Mouse (Mus musculus) CH12.LX (cell line): ENCODE measurements around the gene Patj. TPM values are rescaled to one million over a fixed set of nuclear protein-coding genes. Genes with fewer than 3 reads are reported as not detected.
"Not testable (repeated sequence)": the region's sequence is repeated elsewhere in the genome, so short reads cannot be mapped to it uniquely, and the experiment has no call there.

Experiments used
- DNase-seq: peaks from one replicate; pipeline ENCODE4 v3.0.0-alpha.2; 2013; ENCODE audit errors: extremely low read depth
- H3K27ac ChIP-seq: 2 replicates; pipeline ENCODE4 v1.5.1; 2012; ENCODE audit warnings: low read depth, mild to moderate bottlenecking, control low read depth, moderate library complexity; ENCODE audit not compliant: insufficient read depth
- H3K27me3 ChIP-seq: replicated peaks from 2 replicates; pipeline ENCODE3; 2012; ENCODE audit warnings: inconsistent platforms
- H3K36me3 ChIP-seq, 2 experiments: replicated peaks in 1 of 2; 2 replicates each; pipeline versions ENCODE3 to v1.6.1; 2012; ENCODE audit warnings: inconsistent platforms in 1 of 2, low read length in 1 of 2, mild to moderate bottlenecking in 1 of 2, mixed read lengths in 1 of 2, moderate library complexity in 1 of 2; ENCODE audit not compliant: control insufficient read depth in 1 of 2, insufficient read depth in 1 of 2
- H3K4me1 ChIP-seq, 2 experiments: 2 replicates each; pipeline ENCODE4 v1.6.1; 2012; ENCODE audit warnings: inconsistent platforms in 1 of 2, moderate library complexity in 1 of 2; ENCODE audit not compliant: insufficient read depth in 2 of 2, control insufficient read depth in 1 of 2
- H3K4me2 ChIP-seq: 2 replicates; pipeline ENCODE4 v1.6.1; 2012; ENCODE audit warnings: low read depth, mild to moderate bottlenecking, control low read depth; ENCODE audit not compliant: poor library complexity, insufficient read depth, severe bottlenecking
- H3K4me3 ChIP-seq, 3 experiments: fragments of 150-350 bp in 1 of 3; sonication (generic) in 1 of 3; replicated peaks in 1 of 3; 2 replicates each; pipeline versions ENCODE3 to v1.5.1; 2011 to 2012; ENCODE audit warnings: low read depth in 2 of 3, low read length in 2 of 3, mild to moderate bottlenecking in 2 of 3, moderate library complexity in 2 of 3, control low read depth in 1 of 3, improper control_type of control experiment in 1 of 3, inconsistent platforms in 1 of 3, mixed read lengths in 1 of 3; ENCODE audit not compliant: poor library complexity in 1 of 3
- H3K79me2 ChIP-seq: replicated peaks from 2 replicates; pipeline ENCODE4 v1.6.1; 2012; ENCODE audit warnings: mild to moderate bottlenecking, moderate library complexity; ENCODE audit not compliant: control insufficient read depth, poor library complexity, insufficient read depth, severe bottlenecking; ENCODE audit errors: extremely low read depth
- H3K9ac ChIP-seq: 2 replicates; pipeline ENCODE4 v1.6.1; 2012; ENCODE audit warnings: low read depth, mild to moderate bottlenecking, control low read depth, moderate library complexity; ENCODE audit not compliant: insufficient read depth
- H3K9me3 ChIP-seq: replicated peaks from 2 replicates; pipeline ENCODE3; 2012; ENCODE audit warnings: low read length, inconsistent platforms, mixed read lengths
- BHLHE40 ChIP-seq: IDR thresholded peaks from 2 replicates; pipeline ENCODE4 v1.6.1; 2011; ENCODE audit warnings: mild to moderate bottlenecking, low read depth, low read length, improper control_type of control experiment
- CHD1 ChIP-seq: IDR thresholded peaks from 2 replicates; pipeline ENCODE4 v1.6.1; 2012; ENCODE audit warnings: low read depth, low read length, improper control_type of control experiment, inconsistent platforms
- GABPA ChIP-seq: IDR thresholded peaks from 2 replicates; pipeline ENCODE4 v1.6.1; 2012; ENCODE audit warnings: low read depth, low read length, improper control_type of control experiment, inconsistent platforms; ENCODE audit not compliant: insufficient replicate concordance
- HCFC1 ChIP-seq: IDR thresholded peaks from 2 replicates; pipeline ENCODE4 v1.6.1; 2012; ENCODE audit warnings: low read depth, mild to moderate bottlenecking, inconsistent platforms, low read length, improper control_type of control experiment
- IRF4 ChIP-seq: IDR thresholded peaks from 2 replicates; pipeline ENCODE4 v1.6.1; 2014; ENCODE audit warnings: low read depth, mild to moderate bottlenecking, inconsistent platforms, low read length, improper control_type of control experiment
- JUN ChIP-seq: IDR thresholded peaks from 2 replicates; pipeline ENCODE4 v1.6.1; 2011; ENCODE audit warnings: low read depth, mild to moderate bottlenecking, low read length, improper control_type of control experiment, moderate library complexity; ENCODE audit not compliant: insufficient read depth
- MAFK ChIP-seq: IDR thresholded peaks from 2 replicates; pipeline ENCODE4 v1.6.1; 2011; ENCODE audit warnings: low read length, improper control_type of control experiment; ENCODE audit not compliant: insufficient replicate concordance
- MAZ ChIP-seq: IDR thresholded peaks from 2 replicates; pipeline ENCODE4 v1.6.1; 2012; ENCODE audit warnings: low read depth, mild to moderate bottlenecking, inconsistent platforms, low read length, improper control_type of control experiment, moderate library complexity
- NRF1 ChIP-seq: IDR thresholded peaks from 2 replicates; pipeline ENCODE4 v1.6.1; 2014; ENCODE audit warnings: low read depth, mild to moderate bottlenecking, inconsistent platforms, low read length, improper control_type of control experiment, moderate library complexity
- POLR2A ChIP-seq: IDR thresholded peaks from 2 replicates; pipeline ENCODE4 v1.6.1; 2011; ENCODE audit warnings: low read depth, mild to moderate bottlenecking, improper control_type of control experiment, low read length
- POLR2AphosphoS2 ChIP-seq: IDR thresholded peaks from 2 replicates; pipeline ENCODE4 v1.6.1; 2011; ENCODE audit warnings: low read depth, low read length, improper control_type of control experiment
- TBP ChIP-seq: conservative IDR thresholded peaks from 2 replicates; pipeline ENCODE4 v1.6.1; 2011; ENCODE audit warnings: low read depth, low read length, improper control_type of control experiment
- TCF12 ChIP-seq: IDR thresholded peaks from 2 replicates; pipeline ENCODE4 v1.6.1; 2014; ENCODE audit warnings: low read depth, mild to moderate bottlenecking, inconsistent platforms, low read length, improper control_type of control experiment
- USF2 ChIP-seq: conservative IDR thresholded peaks from 2 replicates; pipeline ENCODE4 v1.6.1; 2011; ENCODE audit warnings: low read depth, low read length, improper control_type of control experiment
- ZC3H11A ChIP-seq: IDR thresholded peaks from 2 replicates; pipeline ENCODE4 v1.6.1; 2012; ENCODE audit warnings: low read depth, mild to moderate bottlenecking, inconsistent platforms, low read length, improper control_type of control experiment
- ZNF384 ChIP-seq: IDR thresholded peaks from 2 replicates; pipeline ENCODE4 v1.6.1; 2012; ENCODE audit warnings: low read depth, low read length, improper control_type of control experiment, inconsistent platforms
- dilution Hi-C: fragments of 300-500 bp; cut with MboI; formaldehyde crosslinking; loops from 2 replicates; pipeline ENCODE4 v1.14.3; 2020; ENCODE audit warnings: low sequenced_read_pairs; ENCODE audit not compliant: extremely low pct_unique_long_range_greater_than_20kb, extremely low pct_ligation_motif_present
- in situ Hi-C: fragments of 300-500 bp; cut with MboI; formaldehyde crosslinking; loops from 3 replicates; pipeline ENCODE4 v1.14.3; 2019; ENCODE audit warnings: low sequenced_read_pairs, low pct_ligation_motif_present, low pct_unique_long_range_greater_than_20kb, mixed read lengths
- polyA plus RNA-seq: library from polyadenylated mRNA; unstranded; fragments of >175 nt; gene quantifications from 2 replicates; pipeline ENCODE4 v1.2.1, GENCODE M21; 2012; ENCODE audit warnings: low read depth; ENCODE audit not compliant: insufficient read length
- total RNA-seq, 2 experiments: library from RNA; depleted of rRNA; stranded (reverse); fragments of 300-350 nt in 1 of 2; fragments of >200 nt in 1 of 2; gene quantifications; 2 replicates each; pipeline ENCODE4 v1.2.3; 2012 to 2014

Patj gene
- total and polyA plus RNA-seq, 3 experiments, result 1.2 to 6.1 (median 2.0) TPM

- no peak overlapping the region for H3K27ac ChIP-seq
- in situ Hi-C loops, result no loop called here
- no peaks in the 10 kb centered on the region for H3K79me2 ChIP-seq
- no peaks in the 10 kb centered on the region for H3K27me3 ChIP-seq
- H3K4me2 ChIP-seq, result no peak overlapping the region
- DNase-seq, result no peak
- dilution Hi-C loops, result no loop called here
- no peaks in the 10 kb centered on the region for H3K4me1 ChIP-seq
- peaks cover 56% of the 10 kb centered on the region for H3K9me3 ChIP-seq
- no peak overlapping the region for H3K4me3 ChIP-seq
- no peaks in the 10 kb centered on the region for H3K36me3 ChIP-seq
- no peak overlapping the region for H3K9ac ChIP-seq
- TF ChIP-seq CHD1 (no peak), MAFK (no peak), BHLHE40 (no peak), TBP (no peak), GABPA (no peak), POLR2AphosphoS2 (no peak), USF2 (no peak), HCFC1 (no peak), POLR2A (no peak), TCF12 (no peak), NRF1 (no peak), ZC3H11A (no peak), ZNF384 (no peak), JUN (no peak), IRF4 (no peak), MAZ (no peak)
Observed at GRCm38 (mm10) chr4:98722454-98722853, 326.9 kb downstream of the Patj start.

- in situ Hi-C loops, H3K9ac ChIP-seq, H3K4me2 ChIP-seq, dilution Hi-C loops, H3K4me3 ChIP-seq, H3K79me2 ChIP-seq, H3K27me3 ChIP-seq, H3K36me3 ChIP-seq, H3K4me1 ChIP-seq, DNase-seq, H3K27ac ChIP-seq: not testable (repeated sequence)
- peaks cover 52% of the 10 kb centered on the region for H3K9me3 ChIP-seq
Observed at GRCm38 (mm10) chr4:98724682-98725081, 329.1 kb downstream of the Patj start.
